Mouse (Mus musculus) c-Kit-positive CD71-positive TER-119-positive erythroid progenitor cells, embryonic 14.5 days (primary cell): ENCODE data around the gene Fam19a5.

Source experiments
- DNase-seq: peaks from one replicate; pipeline ENCODE4 v3.0.0-alpha.2; 2013; ENCODE audit warnings: low spot score

The Fam19a5 gene

GRCm38 (mm10) chr15:87736345-87736744, 192.2 kb downstream of the Fam19a5 start:
- no peak for DNase-seq

- no peak for DNase-seq
These were observed 211.4 kb downstream of the Fam19a5 start for GRCm38 (mm10) chr15:87755482-87755881.

GRCm38 (mm10) chr15:87765876-87766275, 221.8 kb downstream of the Fam19a5 start:
- no peak for DNase-seq

- DNase-seq: no peak
These were observed 229.9 kb downstream of the Fam19a5 start for GRCm38 (mm10) chr15:87773955-87774354.

GRCm38 (mm10) chr15:87783331-87783730, 239.2 kb downstream of the Fam19a5 start:
- DNase-seq: no peak

GRCm38 (mm10) chr15:87789671-87790070, 245.6 kb downstream of the Fam19a5 start:
- DNase-seq: no peak

- DNase-seq: no peak
These were observed 249.6 kb downstream of the Fam19a5 start for GRCm38 (mm10) chr15:87793661-87794060.

- DNase-seq: no peak
These were observed 252.5 kb downstream of the Fam19a5 start for GRCm38 (mm10) chr15:87796571-87796970.
